Mouse (Mus musculus): Measurements from ENCODE around the gene Usp39.

DNA sequence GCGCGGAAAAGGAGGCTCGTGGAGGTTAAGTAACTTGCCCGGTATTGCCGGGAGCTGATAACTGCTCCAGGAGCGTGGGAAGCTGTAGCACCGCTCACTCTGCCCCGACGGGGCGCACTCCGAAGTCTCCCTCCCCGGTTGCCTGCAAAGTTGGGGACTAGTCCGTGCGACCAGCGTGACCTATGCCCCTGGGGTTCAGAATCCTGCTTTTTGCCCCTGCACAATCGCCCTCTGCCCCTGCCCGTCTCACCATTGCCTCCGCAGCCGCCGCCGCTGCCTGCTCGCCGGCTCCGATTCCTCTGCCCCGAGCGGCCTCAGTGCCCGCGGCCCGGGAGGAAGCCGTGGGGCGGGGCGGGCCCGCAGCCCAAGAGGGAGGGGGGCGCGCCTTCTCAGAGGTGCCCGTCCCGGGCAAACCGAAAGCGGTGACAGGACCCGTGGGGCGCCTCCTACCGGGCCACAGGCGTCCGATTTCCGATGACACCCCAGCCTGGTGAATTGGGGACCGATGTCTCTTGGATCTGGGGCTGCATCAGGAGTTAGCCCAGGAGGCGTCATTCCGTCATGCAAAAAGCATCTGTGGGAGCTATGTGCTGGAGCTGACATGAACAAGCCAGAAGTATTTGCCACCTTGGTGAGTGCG lies 35.3 kb upstream of the Usp39 start, which contains the start of gene Vamp5:
- peak; percentile 51; the same call in 1 of the 2 replicates for TF ChIP-seq POLR2A (IDR thresholded peaks at IDR 0.05; ENCODE audit: borderline replicate concordance, control insufficient read depth, low read depth, low read length)
- peak; percentile 59 for TF ChIP-seq CTCF (IDR thresholded peaks at IDR 0.05; ENCODE audit: control insufficient read depth, insufficient read depth, low read length)

All from bone marrow, adult 2 months (tissue).